Mouse (Mus musculus) forebrain, postnatal 0 days (tissue): ENCODE measurements at regions not wholly inside any gene's neighbourhood (a gene's known extent, or its start where the extent isn't known, plus 50 kb on each side); places are given as distances from the start of the nearest gene placed in this dataset.

Experiments
- ATAC-seq: fragments of 200-750 bp; cut with Nextera tagmentation; 2 replicates; pipeline ENCODE4 v1.8.0; 2017; ENCODE audit warnings: mild to moderate bottlenecking, moderate library complexity
- DNase-seq: peaks from one replicate; pipeline ENCODE4 v3.0.0-alpha.2; 2015
- H3K27ac ChIP-seq: fragments of 300-500 bp; sonication (generic); 2 replicates; pipeline ENCODE4 v1.5.1; 2014; ENCODE audit warnings: low read depth, mild to moderate bottlenecking, antibody characterized with exemption, low read length, moderate library complexity, mixed read lengths
- H3K27me3 ChIP-seq: fragments of 300-500 bp; sonication (generic); 2 replicates; pipeline ENCODE4 v1.6.1; 2014; ENCODE audit warnings: mild to moderate bottlenecking, low read length, mixed read lengths; ENCODE audit not compliant: insufficient read depth
- H3K36me3 ChIP-seq: fragments of 300-500 bp; sonication (generic); 2 replicates; pipeline ENCODE4 v1.6.1; 2014; ENCODE audit warnings: mild to moderate bottlenecking, moderate library complexity; ENCODE audit not compliant: insufficient read depth
- H3K4me1 ChIP-seq: fragments of 300-500 bp; sonication (generic); 2 replicates; pipeline ENCODE4 v1.6.1; 2014; ENCODE audit warnings: antibody characterized with exemption; ENCODE audit not compliant: insufficient read depth
- H3K4me2 ChIP-seq: fragments of 300-500 bp; sonication (generic); 2 replicates; pipeline ENCODE4 v1.6.1; 2014; ENCODE audit warnings: low read depth, mild to moderate bottlenecking, moderate library complexity
- H3K4me3 ChIP-seq: fragments of 300-500 bp; sonication (generic); 2 replicates; pipeline ENCODE4 v1.5.1; 2014; ENCODE audit warnings: low read depth, low read length, mixed read lengths
- H3K9ac ChIP-seq: fragments of 300-500 bp; sonication (generic); 2 replicates; pipeline ENCODE4 v1.6.1; 2014; ENCODE audit warnings: mild to moderate bottlenecking
- H3K9me3 ChIP-seq: fragments of 300-500 bp; sonication (generic); 2 replicates; pipeline ENCODE4 v1.6.1; 2016; ENCODE audit warnings: low read length
- CTCF ChIP-seq: sonication (generic); IDR thresholded peaks from 2 replicates; pipeline ENCODE4 v1.5.1; 2016; ENCODE audit warnings: antibody characterized with exemption, control low read depth, low read depth
- WGBS: fragments of 180-500 bp; shearing (Covaris S2); extraction: QIAGEN DNeasy Blood & Tissue Kit; methylation state at CpG from one replicate; pipeline ENCODE4 v1.1.7; 2014; 5-methylcytosine and 5-hydroxymethylcytosine counted together

GRCm38 (mm10) chr4:56372711-56373110 is 367.2 kb upstream of the Gm26657 start:
- no peak for ATAC-seq
- 72% methylated on average over 7 of the region's 7 CpGs for WGBS

GRCm38 (mm10) chr4:56364594-56364993 is 375.3 kb upstream of the Gm26657 start:
- DNase-seq (no peak), ATAC-seq (no peak)
- TF ChIP-seq CTCF, result no peak
- 79% methylated on average over 6 of the region's 6 CpGs for WGBS
- Histone ChIP-seq H3K9ac (no peak overlapping the region), H3K4me2 (no peak overlapping the region), H3K4me3 (no peak overlapping the region), H3K9me3 (no peaks in the 10 kb centered on the region), H3K36me3 (no peaks in the 10 kb centered on the region), H3K27me3 (no peaks in the 10 kb centered on the region), H3K27ac (no peak overlapping the region), H3K4me1 (no peaks in the 10 kb centered on the region)

More at GRCm38 (mm10) chr4:56372711-56373110, 367.2 kb upstream of the Gm26657 start:
- Histone ChIP-seq H3K9ac (no peak overlapping the region), H3K9me3 (no peaks in the 10 kb centered on the region), H3K27ac (no peak overlapping the region), H3K4me1 (no peaks in the 10 kb centered on the region; the same call in 1 of the 2 replicates), H3K27me3 (no peaks in the 10 kb centered on the region), H3K4me3 (no peak overlapping the region), H3K36me3 (no peaks in the 10 kb centered on the region), H3K4me2 (no peak overlapping the region)
- TF ChIP-seq CTCF, result no peak
- DNase-seq, result no peak

GRCm38 (mm10) chr4:56362121-56362520 is 377.7 kb upstream of the Gm26657 start:
- WGBS, result 42% methylated on average over 6 of the region's 6 CpGs
- ATAC-seq, result no peak
- H3K9ac ChIP-seq, result no peak overlapping the region
- no peaks in the 10 kb centered on the region for H3K36me3 ChIP-seq
- H3K27ac ChIP-seq, result no peak overlapping the region
- H3K27me3 ChIP-seq, result no peaks in the 10 kb centered on the region
- peak; percentile 65 for TF ChIP-seq CTCF
- H3K4me1 ChIP-seq, result no peaks in the 10 kb centered on the region
- H3K9me3 ChIP-seq, result no peaks in the 10 kb centered on the region
- DNase-seq, result peak; percentile 54
- H3K4me3 ChIP-seq, result no peak overlapping the region
- no peak overlapping the region for H3K4me2 ChIP-seq

- no peak overlapping the region for H3K27ac ChIP-seq
- ATAC-seq (no peak), DNase-seq (no peak)
- 56% methylated on average over 5 of the region's 5 CpGs for WGBS
- no peaks in the 10 kb centered on the region for H3K4me1 ChIP-seq
- TF ChIP-seq CTCF, result no peak
- no peaks in the 10 kb centered on the region for H3K9me3 ChIP-seq
- no peaks in the 10 kb centered on the region for H3K36me3 ChIP-seq
- no peak overlapping the region for H3K9ac ChIP-seq
- H3K4me3 ChIP-seq, result no peak overlapping the region
- no peaks in the 10 kb centered on the region for H3K27me3 ChIP-seq
- no peak overlapping the region for H3K4me2 ChIP-seq
Measured at GRCm38 (mm10) chr4:56349216-56349615, 390.7 kb upstream of the Gm26657 start.

- no peak overlapping the region for H3K4me3 ChIP-seq
- DNase-seq (no peak), ATAC-seq (no peak)
- WGBS, result 93% methylated on average over 5 of the region's 5 CpGs
- no peaks in the 10 kb centered on the region for H3K9me3 ChIP-seq
- H3K9ac ChIP-seq, result no peak overlapping the region
- TF ChIP-seq CTCF, result no peak
- H3K27me3 ChIP-seq, result no peaks in the 10 kb centered on the region
- no peak overlapping the region for H3K4me2 ChIP-seq
- H3K36me3 ChIP-seq, result no peaks in the 10 kb centered on the region
- H3K4me1 ChIP-seq, result no peaks in the 10 kb centered on the region
- H3K27ac ChIP-seq, result no peak overlapping the region
Measured at GRCm38 (mm10) chr4:56325156-56325555, 414.7 kb upstream of the Gm26657 start.

- no peak overlapping the region for H3K4me3 ChIP-seq
- H3K4me2 ChIP-seq, result no peak overlapping the region
- H3K9me3 ChIP-seq, result no peaks in the 10 kb centered on the region
- ATAC-seq (no peak), DNase-seq (no peak)
- H3K27me3 ChIP-seq, result no peaks in the 10 kb centered on the region
- no peaks in the 10 kb centered on the region for H3K4me1 ChIP-seq
- H3K27ac ChIP-seq, result no peak overlapping the region
- TF ChIP-seq CTCF, result no peak
- WGBS, result 75% methylated on average over 4 of the region's 4 CpGs
- no peak overlapping the region for H3K9ac ChIP-seq
- no peaks in the 10 kb centered on the region for H3K36me3 ChIP-seq
Measured at GRCm38 (mm10) chr4:56319134-56319533, 420.7 kb upstream of the Gm26657 start.

GRCm38 (mm10) chr4:56305664-56306330 is 434.1 kb upstream of the Gm26657 start:
- TF ChIP-seq CTCF, result no peak

More at GRCm38 (mm10) chr4:56305664-56306330, 434.1 kb upstream of the Gm26657 start:
- 82% methylated on average over 6 of the region's 6 CpGs for WGBS
- Histone ChIP-seq H3K27me3 (no peaks in the 10 kb centered on the region), H3K4me1 (no peaks in the 10 kb centered on the region), H3K36me3 (no peaks in the 10 kb centered on the region), H3K9me3 (no peaks in the 10 kb centered on the region), H3K27ac (no peak overlapping the region), H3K9ac (no peak overlapping the region), H3K4me3 (no peak overlapping the region), H3K4me2 (no peak overlapping the region)
- DNase-seq (no peak), ATAC-seq (no peak)
